Mouse (Mus musculus): ENCODE data around the gene Pknox2.

- TF ChIP-seq ZC3H11A (IDR thresholded peaks at IDR 0.05; ENCODE audit: borderline replicate concordance, low read depth, low read length) (no peak), HCFC1 (IDR thresholded peaks at IDR 0.05; ENCODE audit: borderline replicate concordance, insufficient read depth, low read length) (no peak)
These were observed 21.0 kb downstream of the Pknox2 start for GRCm38 (mm10) chr9:37126197-37126596.

All from ES-E14 (cell line).